Mouse (Mus musculus) spleen, adult 10 weeks (tissue): ENCODE measurements around the gene Atp5j. TPM values are rescaled to one million over a fixed set of nuclear protein-coding genes. Genes with fewer than 3 reads are reported as not detected.

Experiments used
- polyA plus RNA-seq: library from polyadenylated mRNA; stranded (reverse); fragments of 350-450 nt; fragmentation: Illumina TruSeq; extraction: RNeasy Lipid Tissue Mini Kit (QIAGEN cat#74804); gene quantifications from one replicate; pipeline ENCODE4 v1.2.3, GENCODE M21; 2015; ENCODE audit warnings: low replicate concordance; ENCODE audit not compliant: insufficient read depth

Atp5j gene
- 354 TPM for polyA plus RNA-seq

GRCm38 (mm10) chr16:84835441-84835822 is at the start of gene Atp5j:
Gene Atp5j, minus strand, starts transcription at chr16:84835625.

GRCm38 (mm10) chr16:84834745-84835440 is 532 bp downstream of the Atp5j start, which contains the start of gene Gabpa:
Gene Gabpa, plus strand, starts transcription at chr16:84834925.

Other genes with a start within 250 kb of the Atp5j start
- 27.8 TPM for gene Mrpl39, start 99.9 kb downstream of the Atp5j start, polyA plus RNA-seq
- 13.1 TPM for gene Jam2, start 61.5 kb downstream of the Atp5j start, polyA plus RNA-seq
- 59.1 TPM for gene Gabpa, start 700 bp downstream of the Atp5j start, polyA plus RNA-seq